Mouse (Mus musculus) hindbrain, postnatal 0 days (tissue): ENCODE results near the gene Klhl3. TPM values are rescaled to one million over a fixed set of nuclear protein-coding genes. Genes with fewer than 3 reads are reported as not detected.

Experiments used
- ATAC-seq: fragments of 200-750 bp; cut with Nextera tagmentation; 2 replicates; pipeline ENCODE4 v1.8.0; 2017; ENCODE audit warnings: mild to moderate bottlenecking, moderate TSS enrichment, moderate library complexity
- DNase-seq: peaks from one replicate; pipeline ENCODE4 v3.0.0-alpha.2; 2015; ENCODE audit warnings: low spot score
- H3K27ac ChIP-seq: fragments of 300-500 bp; sonication (generic); 2 replicates; pipeline ENCODE4 v1.5.1; 2014; ENCODE audit warnings: mild to moderate bottlenecking
- H3K27me3 ChIP-seq: fragments of 300-500 bp; sonication (generic); 2 replicates; pipeline ENCODE4 v1.6.1; 2014; ENCODE audit warnings: low read length, mixed read lengths; ENCODE audit not compliant: insufficient read depth
- H3K36me3 ChIP-seq: fragments of 300-500 bp; sonication (generic); 2 replicates; pipeline ENCODE4 v1.6.1; 2014; ENCODE audit warnings: low read length, mixed read lengths; ENCODE audit not compliant: insufficient read depth
- H3K4me1 ChIP-seq: fragments of 300-500 bp; sonication (generic); 2 replicates; pipeline ENCODE4 v1.6.1; 2014; ENCODE audit warnings: antibody characterized with exemption, low read length, mixed read lengths; ENCODE audit not compliant: insufficient read depth
- H3K4me2 ChIP-seq: fragments of 300-500 bp; sonication (generic); 2 replicates; pipeline ENCODE4 v1.6.1; 2014; ENCODE audit warnings: low read depth, mild to moderate bottlenecking, low read length, moderate library complexity, mixed read lengths
- H3K4me3 ChIP-seq: fragments of 300-500 bp; sonication (generic); 2 replicates; pipeline ENCODE4 v1.5.1; 2014; ENCODE audit warnings: low read length
- H3K9ac ChIP-seq: fragments of 300-500 bp; sonication (generic); replicated peaks from 2 replicates; pipeline ENCODE4 v1.6.1; 2014; ENCODE audit warnings: mild to moderate bottlenecking, low read length, moderate library complexity, mixed read lengths
- H3K9me3 ChIP-seq: fragments of 300-500 bp; sonication (generic); 2 replicates; pipeline ENCODE4 v1.6.1; 2016; ENCODE audit warnings: low read length, mixed read lengths
- CTCF ChIP-seq: IDR thresholded peaks from 2 replicates; pipeline ENCODE4 v1.5.1; 2016; ENCODE audit warnings: antibody characterized with exemption, control low read depth, low read depth
- WGBS: fragments of 180-500 bp; shearing (Covaris S2); extraction: QIAGEN DNeasy Blood & Tissue Kit; methylation state at CpG from one replicate; pipeline ENCODE4 v1.1.7; 2014; 5-methylcytosine and 5-hydroxymethylcytosine counted together
- polyA plus RNA-seq: library from polyadenylated mRNA; unstranded; fragments of >200 nt; fragmentation: Nextera tagmentation; extraction: Ambion mirVana; gene quantifications from 2 replicates; pipeline ENCODE4 v1.2.1, GENCODE M21; 2015
- total RNA-seq: library from RNA; depleted of rRNA; stranded (reverse); fragments of >200 nt; gene quantifications from 2 replicates; pipeline ENCODE4 v1.2.3, GENCODE M21; 2014

Gene Klhl3
- total and polyA plus RNA-seq, 2 experiments from 2014 or later: 10.2 to 10.6 TPM

DNA sequence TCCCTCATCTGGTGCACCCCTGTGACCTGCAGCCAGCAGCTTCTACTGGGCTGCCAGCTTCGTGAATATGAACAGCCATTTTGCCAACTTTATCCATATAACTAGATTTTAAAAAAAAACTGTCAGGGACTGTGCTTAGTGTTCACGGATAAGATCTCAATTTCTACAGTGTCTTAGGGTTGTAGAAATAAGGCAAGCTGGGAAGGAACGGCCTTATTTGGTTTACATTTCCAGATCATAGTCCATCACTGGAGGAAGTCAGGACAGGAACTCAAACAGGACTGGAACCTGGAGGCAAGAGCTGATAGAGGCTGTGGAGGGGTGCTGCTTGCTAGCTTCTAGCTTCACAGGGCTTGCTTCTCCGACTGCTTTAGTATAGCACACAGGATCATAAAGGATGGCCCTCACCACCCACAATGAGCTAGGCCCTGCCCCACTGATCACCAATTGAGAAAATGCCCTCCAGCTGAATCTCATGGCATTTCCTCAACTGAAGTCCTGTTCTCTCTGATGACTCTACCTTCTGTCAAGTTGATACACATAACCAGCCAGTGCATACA, 16.4 kb upstream of the Klhl3 start:
- Histone ChIP-seq H3K36me3 (no peaks in the 10 kb centered on the region), H3K9me3 (no peaks in the 10 kb centered on the region), H3K4me2 (peak overlapping the region; percentile 83), H3K27ac (peak overlapping the region; percentile 99), H3K27me3 (no peaks in the 10 kb centered on the region), H3K9ac (peak overlapping the region; percentile 99), H3K4me1 (0 out of 2 replicates have a peak, but pooled peaks cover 6% of the 10 kb centered on the region), H3K4me3 (peak overlapping the region; percentile 94)
- no peak for TF ChIP-seq CTCF
- WGBS: 24% methylated on average over 4 of the region's 4 CpGs
- no peak for DNase-seq
- no peak for ATAC-seq

DNA sequence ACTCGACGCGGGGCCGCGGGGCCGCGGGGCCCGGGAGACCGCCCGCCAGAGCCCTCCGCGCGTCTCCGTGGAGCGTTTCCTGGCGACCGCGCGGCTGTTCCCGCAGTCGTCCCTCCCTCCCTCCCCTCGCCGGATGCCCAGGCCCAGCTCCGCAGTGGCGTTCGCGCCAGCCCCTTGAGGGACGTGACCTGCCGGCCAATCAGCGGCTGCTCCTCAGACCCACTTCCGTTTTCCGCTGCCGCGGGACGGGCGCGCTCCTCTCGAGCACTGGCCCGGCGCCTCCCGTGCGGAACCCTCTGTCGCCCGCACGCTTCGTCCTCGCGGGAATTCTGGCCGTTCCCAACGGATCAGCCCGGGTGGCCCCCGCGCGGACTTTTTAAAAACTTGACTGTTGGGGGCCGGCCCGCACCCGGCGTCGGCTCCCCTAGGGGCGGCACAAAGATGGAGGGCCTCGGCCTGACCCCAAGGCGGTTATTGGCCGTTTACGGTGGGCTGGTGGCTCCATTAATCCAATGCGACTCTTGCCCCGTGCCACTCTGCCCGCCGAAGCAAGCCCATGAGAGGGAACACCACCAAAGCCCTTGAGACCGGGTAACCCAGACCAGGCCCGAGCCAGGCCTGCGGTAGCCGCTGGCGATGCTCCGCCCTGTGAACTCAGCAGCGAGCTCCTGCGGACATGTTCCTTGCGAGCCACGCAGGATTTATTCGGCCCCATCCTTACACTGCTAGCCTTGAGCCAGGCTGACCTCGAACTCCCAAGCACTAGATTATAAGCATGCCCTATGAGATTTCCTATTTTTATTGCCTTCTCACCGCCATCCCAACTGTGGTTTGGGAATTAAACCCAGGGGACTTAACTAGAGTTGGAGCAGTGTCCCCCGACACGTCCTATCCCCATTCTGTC, 15.6 kb upstream of the Klhl3 start:
- Histone ChIP-seq H3K9me3 (no peaks in the 10 kb centered on the region), H3K36me3 (no peaks in the 10 kb centered on the region), H3K4me1 (peaks cover 9% of the 10 kb centered on the region; the same call in 1 of the 2 replicates), H3K4me3 (peak overlapping the region; percentile 94), H3K27me3 (no peaks in the 10 kb centered on the region), H3K27ac (peak overlapping the region; percentile 99), H3K9ac (peak overlapping the region; percentile 99), H3K4me2 (peak overlapping the region; percentile 83)
- peak; percentile 98 for DNase-seq
- 1% methylated on average over 81 of the region's 83 CpGs for WGBS
- peak; percentile 97 for ATAC-seq
- no peak; the same call in 1 of the 2 replicates for TF ChIP-seq CTCF

DNA sequence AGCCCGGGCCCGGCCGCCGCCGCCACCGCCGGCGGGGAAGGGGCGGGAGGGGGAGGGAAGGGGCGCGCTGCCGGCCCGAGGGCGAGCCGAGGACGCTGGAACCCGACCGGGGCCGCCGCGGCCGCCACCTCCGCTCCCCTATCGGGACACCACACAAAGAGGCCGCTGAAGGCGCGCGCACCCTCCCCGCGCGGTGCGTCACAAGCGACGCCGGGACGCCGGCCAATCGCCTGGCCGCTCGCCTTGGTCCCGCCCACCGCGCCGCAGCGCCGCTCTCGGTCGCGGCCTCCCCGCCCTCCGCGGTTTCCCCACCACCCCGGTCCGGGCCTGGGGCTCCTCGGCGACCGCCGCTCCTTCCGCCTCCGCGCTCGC, 15.0 kb upstream of the Klhl3 start, which contains the start of gene Hnrnpa0:
Gene Hnrnpa0 (minus strand): TSS at position 161 of the 372 bp plus-strand sequence.
- Histone ChIP-seq H3K4me1 (peaks cover 9% of the 10 kb centered on the region; the same call in 1 of the 2 replicates), H3K9me3 (no peaks in the 10 kb centered on the region), H3K27ac (peak within 1 kb of the TSS; percentile 99), H3K9ac (peak within 1 kb of the TSS; percentile 99), H3K36me3 (no peaks in the 10 kb centered on the region), H3K4me2 (peak within 1 kb of the TSS; percentile 83), H3K27me3 (no peaks in the 10 kb centered on the region), H3K4me3 (peak within 1 kb of the TSS; percentile 94)
- peak; percentile 94 for ATAC-seq
- peak; percentile 98 for DNase-seq
- WGBS: 2% methylated on average over 21 of the region's 62 CpGs
- no peak for TF ChIP-seq CTCF

DNA sequence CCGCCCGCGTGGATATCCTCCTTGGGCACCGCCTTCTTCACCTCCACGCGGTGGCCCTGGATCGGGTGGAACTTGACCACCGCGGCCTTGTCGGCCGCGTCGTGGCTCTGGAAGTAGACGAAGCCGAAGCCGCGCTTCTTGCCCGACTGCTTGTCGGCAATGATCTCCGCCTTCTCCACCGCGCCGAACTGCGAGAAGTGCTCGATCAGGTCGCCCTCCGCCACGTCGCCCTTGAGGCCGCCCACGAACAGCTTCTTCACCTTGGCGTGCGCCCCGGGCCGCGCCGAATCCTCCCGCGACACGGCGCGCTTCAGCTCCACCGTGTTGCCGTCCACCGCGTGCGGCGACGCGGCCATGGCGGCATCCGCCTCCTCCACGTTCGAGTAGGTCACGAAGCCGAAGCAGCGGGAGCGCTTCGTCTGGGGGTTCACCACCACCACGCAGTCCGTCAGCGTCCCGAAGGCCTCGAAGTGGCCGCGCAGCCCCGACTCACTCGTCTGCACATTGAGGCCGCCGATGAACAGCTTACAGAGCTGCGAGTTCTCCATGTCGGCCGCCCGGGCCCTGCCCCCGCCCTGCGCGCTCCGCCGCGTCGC, 14.5 kb upstream of the Klhl3 start:
- TF ChIP-seq CTCF: no peak
- DNase-seq: peak; percentile 68
- Histone ChIP-seq H3K36me3 (no peaks in the 10 kb centered on the region), H3K9me3 (no peaks in the 10 kb centered on the region), H3K27me3 (no peaks in the 10 kb centered on the region), H3K4me2 (peak overlapping the region; percentile 78), H3K4me1 (peaks cover 9% of the 10 kb centered on the region; the same call in 1 of the 2 replicates), H3K4me3 (peak overlapping the region; percentile 94), H3K27ac (peak overlapping the region; percentile 99), H3K9ac (peak overlapping the region; percentile 99)
- peak; percentile 51 for ATAC-seq
- 2% methylated on average over 70 of the region's 81 CpGs for WGBS

DNA sequence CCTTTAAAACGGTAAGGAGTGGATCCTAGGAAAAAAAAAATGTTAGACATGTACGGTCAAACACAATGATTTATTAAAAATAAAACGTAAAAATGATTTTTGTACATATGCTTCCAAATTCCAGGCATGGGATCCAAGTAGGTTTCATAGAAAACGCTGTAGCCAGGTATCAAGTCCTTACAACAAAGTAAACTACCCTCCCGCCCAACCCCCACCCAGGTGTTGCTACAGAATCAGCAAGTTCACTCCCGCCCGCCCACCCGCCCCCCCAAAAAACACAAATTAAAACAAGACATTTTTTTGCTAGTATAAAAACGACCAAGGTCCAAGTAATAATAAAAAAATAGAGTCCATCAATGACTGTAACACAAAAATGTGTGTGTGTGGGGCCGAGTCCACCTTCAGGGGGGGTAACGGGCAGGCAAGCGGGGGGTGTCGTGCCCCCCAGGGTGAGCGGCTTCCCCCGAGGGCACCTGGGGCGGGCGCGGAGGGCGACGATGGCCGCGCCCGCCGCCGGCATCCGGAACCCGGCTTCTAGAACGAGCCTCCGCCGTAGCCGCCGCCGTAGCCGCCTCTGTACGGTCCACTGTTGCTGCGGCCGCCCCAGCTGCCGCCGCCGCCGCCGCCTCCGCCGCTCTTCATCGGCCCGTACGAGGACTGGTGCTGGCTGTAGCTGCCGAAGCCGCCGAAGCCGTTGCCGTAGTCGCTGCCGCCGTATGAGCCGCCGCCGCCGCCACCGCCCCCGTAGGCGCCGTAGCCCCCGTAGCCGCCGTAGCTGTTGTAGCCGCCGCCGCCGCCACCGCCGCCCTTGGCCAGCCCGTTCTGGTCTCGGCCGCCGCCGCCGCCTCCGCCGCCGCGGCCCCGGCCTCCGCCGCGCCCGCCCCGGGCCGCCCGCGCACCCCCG, 13.7 kb upstream of the Klhl3 start:
- no peak for ATAC-seq
- no peak for DNase-seq
- peak overlapping the region; percentile 94 for H3K4me3 ChIP-seq
- H3K4me1 ChIP-seq: peaks cover 9% of the 10 kb centered on the region; the same call in 1 of the 2 replicates
- H3K4me2 ChIP-seq: peak overlapping the region; percentile 78
- H3K27me3 ChIP-seq: no peaks in the 10 kb centered on the region
- H3K9ac ChIP-seq: peak overlapping the region; percentile 99
- H3K27ac ChIP-seq: peak overlapping the region; percentile 99
- TF ChIP-seq CTCF: no peak
- under 1% methylated on average over 41 of the region's 92 CpGs for WGBS
- H3K36me3 ChIP-seq: no peaks in the 10 kb centered on the region
- H3K9me3 ChIP-seq: no peaks in the 10 kb centered on the region

DNA sequence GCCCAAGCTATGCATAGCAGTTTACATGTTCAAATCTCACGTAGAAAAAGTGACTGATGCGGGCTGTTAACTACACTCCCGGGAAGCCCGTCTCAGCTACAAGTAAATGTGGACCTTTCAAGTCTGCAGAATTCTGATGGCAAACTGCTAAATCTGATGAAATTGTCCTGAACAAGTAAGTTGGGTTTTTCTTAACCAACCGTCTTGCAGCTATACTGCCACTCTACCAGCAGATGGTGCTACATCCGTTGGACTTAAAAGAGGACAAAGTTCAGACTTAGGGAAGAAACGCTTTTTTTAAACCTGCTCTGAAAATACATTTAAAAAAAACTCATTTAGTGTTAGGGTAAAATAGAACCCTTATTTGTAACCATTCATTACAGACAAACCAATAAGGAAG, 12.7 kb upstream of the Klhl3 start:
- no peaks in the 10 kb centered on the region for H3K9me3 ChIP-seq
- H3K27me3 ChIP-seq: no peaks in the 10 kb centered on the region
- peak overlapping the region; percentile 94 for H3K4me3 ChIP-seq
- 27% methylated on average over 7 of the region's 7 CpGs for WGBS
- DNase-seq: peak; percentile 85
- H3K27ac ChIP-seq: no peak overlapping the region
- H3K4me1 ChIP-seq: peaks cover 9% of the 10 kb centered on the region; the same call in 1 of the 2 replicates
- no peaks in the 10 kb centered on the region for H3K36me3 ChIP-seq
- no peak for ATAC-seq
- TF ChIP-seq CTCF: peak; percentile 83
- peak overlapping the region; percentile 78 for H3K4me2 ChIP-seq
- no peak overlapping the region for H3K9ac ChIP-seq
